Mouse (Mus musculus): ENCODE data around the gene Uck1. TPM values are rescaled to one million over a fixed set of nuclear protein-coding genes. Genes with fewer than 3 reads are reported as not detected.

Gene Uck1
- polyA plus RNA-seq, 1 experiment from 2014 or later: 83.6 TPM

- Histone ChIP-seq H3K36me3 (replicated peaks) (peaks cover 100% of the 10 kb centered on the region), H3K27ac (no peak overlapping the region), H3K9me3 (no peaks in the 10 kb centered on the region), H3K4me1 (no peaks in the 10 kb centered on the region), H3K27me3 (ENCODE audit: poor library complexity, severe bottlenecking) (no peaks in the 10 kb centered on the region), H3K4me3 (no peak overlapping the region)
- 92% methylated on average over 10 of the region's 10 CpGs for WGBS
- DNase-seq (ENCODE audit: extremely low spot score, low spot score): no peak
Measured at GRCm38 (mm10) chr2:32222057-32222456, 37.9 kb downstream of the Uck1 start.

GRCm38 (mm10) chr2:32221577-32221976 lies 38.4 kb downstream of the Uck1 start:
- no peak overlapping the region for H3K4me3 ChIP-seq
- no peaks in the 10 kb centered on the region for H3K9me3 ChIP-seq
- no peaks in the 10 kb centered on the region for H3K27me3 ChIP-seq (ENCODE audit: poor library complexity, severe bottlenecking)
- no peak overlapping the region for H3K27ac ChIP-seq
- peaks cover 100% of the 10 kb centered on the region for H3K36me3 ChIP-seq (replicated peaks)
- 92% methylated on average over 7 of the region's 7 CpGs for WGBS
- no peak for DNase-seq (ENCODE audit: extremely low spot score, low spot score)
- no peaks in the 10 kb centered on the region for H3K4me1 ChIP-seq

- H3K27me3 ChIP-seq (ENCODE audit: poor library complexity, severe bottlenecking): no peaks in the 10 kb centered on the region
- DNase-seq (ENCODE audit: extremely low spot score, low spot score): no peak
- no peak overlapping the region for H3K27ac ChIP-seq
- H3K9me3 ChIP-seq: no peaks in the 10 kb centered on the region
- H3K4me3 ChIP-seq: no peak overlapping the region
- WGBS: 97% methylated on average over 10 of the region's 10 CpGs
- H3K36me3 ChIP-seq (replicated peaks): peaks cover 100% of the 10 kb centered on the region
- H3K4me1 ChIP-seq: no peaks in the 10 kb centered on the region
Measured at GRCm38 (mm10) chr2:32220969-32221368, 39.0 kb downstream of the Uck1 start.

GRCm38 (mm10) chr2:32220021-32220420 lies 39.9 kb downstream of the Uck1 start:
- H3K36me3 ChIP-seq (replicated peaks): peaks cover 100% of the 10 kb centered on the region
- H3K4me3 ChIP-seq: no peak overlapping the region
- DNase-seq (ENCODE audit: extremely low spot score, low spot score): no peak
- no peaks in the 10 kb centered on the region for H3K4me1 ChIP-seq
- no peaks in the 10 kb centered on the region for H3K9me3 ChIP-seq
- WGBS: 95% methylated on average over 6 of the region's 6 CpGs
- H3K27ac ChIP-seq: no peak overlapping the region
- H3K27me3 ChIP-seq (ENCODE audit: poor library complexity, severe bottlenecking): no peaks in the 10 kb centered on the region

- H3K27me3 ChIP-seq (ENCODE audit: poor library complexity, severe bottlenecking): no peaks in the 10 kb centered on the region
Measured at GRCm38 (mm10) chr2:32219501-32219900, 40.5 kb downstream of the Uck1 start.

GRCm38 (mm10) chr2:32218541-32219334 lies 41.2 kb downstream of the Uck1 start:
- no peak for DNase-seq (ENCODE audit: extremely low spot score, low spot score)
- H3K27ac ChIP-seq: no peak overlapping the region

More at GRCm38 (mm10) chr2:32219501-32219900, 40.5 kb downstream of the Uck1 start:
- Histone ChIP-seq H3K4me1 (no peaks in the 10 kb centered on the region), H3K4me3 (no peak overlapping the region), H3K9me3 (no peaks in the 10 kb centered on the region), H3K27ac (no peak overlapping the region), H3K36me3 (replicated peaks) (peaks cover 100% of the 10 kb centered on the region)
- DNase-seq (ENCODE audit: extremely low spot score, low spot score): no peak
- WGBS: 95% methylated on average over 14 of the region's 14 CpGs

GRCm38 (mm10) chr2:32218113-32218512 lies 41.8 kb downstream of the Uck1 start:
- WGBS: 92% methylated on average over 5 of the region's 5 CpGs
- Histone ChIP-seq H3K4me1 (no peaks in the 10 kb centered on the region), H3K4me3 (no peak overlapping the region), H3K27ac (no peak overlapping the region), H3K36me3 (replicated peaks) (peaks cover 100% of the 10 kb centered on the region), H3K27me3 (ENCODE audit: poor library complexity, severe bottlenecking) (no peaks in the 10 kb centered on the region), H3K9me3 (no peaks in the 10 kb centered on the region)
- no peak for DNase-seq (ENCODE audit: extremely low spot score, low spot score)

More at GRCm38 (mm10) chr2:32218541-32219334, 41.2 kb downstream of the Uck1 start:
- Histone ChIP-seq H3K4me1 (no peaks in the 10 kb centered on the region), H3K27me3 (ENCODE audit: poor library complexity, severe bottlenecking) (no peaks in the 10 kb centered on the region), H3K36me3 (replicated peaks) (peaks cover 100% of the 10 kb centered on the region), H3K9me3 (no peaks in the 10 kb centered on the region), H3K4me3 (no peak overlapping the region)
- WGBS: 94% methylated on average over 11 of the region's 11 CpGs

GRCm38 (mm10) chr2:32217656-32218055 lies 42.3 kb downstream of the Uck1 start:
- no peaks in the 10 kb centered on the region for H3K9me3 ChIP-seq
- DNase-seq (ENCODE audit: extremely low spot score, low spot score): no peak
- no peaks in the 10 kb centered on the region for H3K4me1 ChIP-seq
- no peak overlapping the region for H3K4me3 ChIP-seq
- 89% methylated on average over 8 of the region's 8 CpGs for WGBS
- H3K27me3 ChIP-seq (ENCODE audit: poor library complexity, severe bottlenecking): no peaks in the 10 kb centered on the region
- H3K36me3 ChIP-seq (replicated peaks): peaks cover 100% of the 10 kb centered on the region
- H3K27ac ChIP-seq: no peak overlapping the region

GRCm38 (mm10) chr2:32216506-32216905 lies 43.5 kb downstream of the Uck1 start:
- Histone ChIP-seq H3K9me3 (no peaks in the 10 kb centered on the region), H3K27ac (no peak overlapping the region), H3K4me3 (no peak overlapping the region), H3K27me3 (ENCODE audit: poor library complexity, severe bottlenecking) (no peaks in the 10 kb centered on the region), H3K4me1 (no peaks in the 10 kb centered on the region), H3K36me3 (replicated peaks) (peaks cover 100% of the 10 kb centered on the region)
- DNase-seq (ENCODE audit: extremely low spot score, low spot score): no peak
- WGBS: 93% methylated on average over 10 of the region's 10 CpGs

GRCm38 (mm10) chr2:32215576-32215975 lies 44.4 kb downstream of the Uck1 start:
- peaks cover 100% of the 10 kb centered on the region for H3K36me3 ChIP-seq (replicated peaks)
- no peaks in the 10 kb centered on the region for H3K27me3 ChIP-seq (ENCODE audit: poor library complexity, severe bottlenecking)
- H3K4me3 ChIP-seq: no peak overlapping the region
- 94% methylated on average over 10 of the region's 10 CpGs for WGBS
- no peak overlapping the region for H3K27ac ChIP-seq
- DNase-seq (ENCODE audit: extremely low spot score, low spot score): no peak
- H3K9me3 ChIP-seq: no peaks in the 10 kb centered on the region
- no peaks in the 10 kb centered on the region for H3K4me1 ChIP-seq

- H3K9me3 ChIP-seq: no peaks in the 10 kb centered on the region
- no peaks in the 10 kb centered on the region for H3K27me3 ChIP-seq (ENCODE audit: poor library complexity, severe bottlenecking)
- H3K4me1 ChIP-seq: no peaks in the 10 kb centered on the region
- no peak for DNase-seq (ENCODE audit: extremely low spot score, low spot score)
- 94% methylated on average over 10 of the region's 10 CpGs for WGBS
- no peak overlapping the region for H3K4me3 ChIP-seq
- H3K27ac ChIP-seq: no peak overlapping the region
- H3K36me3 ChIP-seq (replicated peaks): peaks cover 100% of the 10 kb centered on the region
Measured at GRCm38 (mm10) chr2:32213000-32213399, 47.0 kb downstream of the Uck1 start.

- H3K4me1 ChIP-seq: no peaks in the 10 kb centered on the region
- H3K4me3 ChIP-seq: no peak overlapping the region
- H3K36me3 ChIP-seq (replicated peaks): peaks cover 100% of the 10 kb centered on the region
- no peaks in the 10 kb centered on the region for H3K9me3 ChIP-seq
- WGBS: 91% methylated on average over 8 of the region's 8 CpGs
- no peak overlapping the region for H3K27ac ChIP-seq
- DNase-seq (ENCODE audit: extremely low spot score, low spot score): no peak
- H3K27me3 ChIP-seq (ENCODE audit: poor library complexity, severe bottlenecking): no peaks in the 10 kb centered on the region
Measured at GRCm38 (mm10) chr2:32211689-32212088, 48.3 kb downstream of the Uck1 start.

GRCm38 (mm10) chr2:32207682-32208081 lies 52.3 kb downstream of the Uck1 start:
- Histone ChIP-seq H3K9me3 (no peaks in the 10 kb centered on the region), H3K4me1 (no peaks in the 10 kb centered on the region), H3K27me3 (ENCODE audit: poor library complexity, severe bottlenecking) (no peaks in the 10 kb centered on the region), H3K4me3 (no peak overlapping the region), H3K36me3 (replicated peaks) (peaks cover 100% of the 10 kb centered on the region), H3K27ac (no peak overlapping the region)
- no peak for DNase-seq (ENCODE audit: extremely low spot score, low spot score)
- WGBS: 100% methylated on average over 1 of the region's 1 CpGs
